ENCODE assay signal across 8 mouse cellular contexts in the genomic region with DNA sequence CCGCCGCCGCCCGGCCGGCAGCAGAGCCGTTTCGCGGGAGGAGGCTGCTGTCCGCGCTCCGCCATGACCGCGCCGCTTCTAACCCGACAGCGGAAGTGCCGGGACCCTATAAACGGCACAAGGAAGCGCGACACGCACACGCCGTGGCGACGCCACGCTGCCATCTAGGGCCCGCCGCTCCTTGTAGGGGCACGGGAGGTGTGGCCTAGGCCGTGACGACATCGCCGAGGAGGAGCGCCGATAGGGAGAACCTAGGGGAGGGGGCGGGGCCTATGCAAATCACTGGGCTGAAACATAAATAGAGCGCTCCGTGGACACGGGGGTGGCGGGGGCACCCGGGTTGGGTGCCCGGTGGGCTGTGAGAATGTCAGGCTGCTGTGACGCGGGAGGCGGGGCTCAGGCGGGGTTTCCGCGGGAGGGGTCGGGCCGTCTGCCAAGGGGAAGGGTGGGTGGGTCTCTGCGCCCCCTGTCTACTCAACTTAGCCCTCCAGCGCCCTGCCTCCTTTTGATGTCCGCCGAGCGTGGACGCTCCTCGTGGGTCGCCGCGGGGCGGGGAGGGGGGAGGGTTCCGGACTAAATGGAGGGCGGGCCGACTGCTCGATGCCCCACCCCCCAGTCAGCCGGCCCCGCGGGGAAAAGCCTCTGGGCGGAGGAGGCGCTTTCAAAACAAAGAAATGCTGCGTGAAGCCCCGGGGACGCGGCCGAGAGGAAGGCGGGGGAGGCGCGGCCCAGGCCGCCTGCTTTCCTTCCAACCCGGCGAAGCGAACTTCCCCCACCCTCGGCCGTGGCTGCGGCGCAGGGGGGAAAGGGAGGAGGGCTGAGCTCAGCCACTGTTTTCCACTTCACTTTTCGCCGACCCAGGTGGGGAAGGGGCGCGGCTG.
A peak's percentile ranks its signal among the peaks of the same experiment; 100 is the strongest.
DNase-seq lines count a peak whose midpoint lies in the region; ATAC-seq lines count a peak whose summit lies in the region.

No protein-coding gene starts in this region.

- H3K27me3 ChIP-seq in hindbrain, embryonic 11.5 days (ENCODE audit: control insufficient read depth, insufficient read depth, low read length): no peaks in the 10 kb centered on the region

- under 1% methylated on average over 75 of the region's 90 CpGs for WGBS in hindbrain, embryonic 11.5 days

- H3K27ac ChIP-seq in hindbrain, embryonic 11.5 days (ENCODE audit: low read depth, low read length): peak overlapping the region; percentile 99

- H3K4me3 ChIP-seq in hindbrain, embryonic 11.5 days (ENCODE audit: low read depth, low read length): peak overlapping the region; percentile 78

- H3K36me3 ChIP-seq in hindbrain, embryonic 11.5 days (ENCODE audit: control insufficient read depth, insufficient read depth, low read length): no peaks in the 10 kb centered on the region

- H3K4me2 ChIP-seq in hindbrain, embryonic 11.5 days (replicated peaks; ENCODE audit: low read depth, low read length): peak overlapping the region; percentile 66

- no peaks in the 10 kb centered on the region for H3K9me3 ChIP-seq in hindbrain, embryonic 11.5 days (ENCODE audit: control insufficient read depth, low read length)

- H3K4me1 ChIP-seq in hindbrain, embryonic 11.5 days (replicated peaks; ENCODE audit: control insufficient read depth, insufficient read depth, low read length): peaks cover 7% of the 10 kb centered on the region; the same call in 1 of the 2 replicates

- DNase-seq in MN1 (ENCODE audit: low spot score): peak; percentile 90
- DNase-seq in cerebellum, adult 9-10 months: peak; percentile 99
- peak; percentile 100 for DNase-seq in hindbrain, embryonic 11.5 days (ENCODE audit: low spot score)
- DNase-seq in layer of hippocampus, postnatal 10 days (ENCODE audit: low spot score in 2 of 2): peak; percentile 98
- peak; percentile 100 for DNase-seq in lung, postnatal 10 days
- peak; percentile 99 for DNase-seq in ovary, postnatal 36 days (ENCODE audit: low spot score)
- peak; percentile 99 for DNase-seq in thymus, postnatal 25 days

- ATAC-seq in frontal cortex, adult (ENCODE audit: low TSS enrichment): peak; percentile 88
- peak; percentile 94 for ATAC-seq in hindbrain, embryonic 11.5 days (ENCODE audit: low FRiP score)

- peak overlapping the region; percentile 98 for H3K9ac ChIP-seq in hindbrain, embryonic 11.5 days (ENCODE audit: low read depth, low read length)

Comparison
In these comparisons a context has a peak if more than half of its experiments do, and no peak if none do; other contexts are left out.
1. Peak in every context shown above with its lines: DNase-seq, ATAC-seq, H3K4me3 ChIP-seq and H3K27ac ChIP-seq.